Mouse (Mus musculus) olfactory bulb, adult 2 months (tissue): ENCODE measurements at regions not wholly inside any gene's neighbourhood (a gene's known extent, or its start where the extent isn't known, plus 50 kb on each side); places are given as distances from the start of the nearest gene placed in this dataset.

Experiments
- CTCF ChIP-seq: fragments of 200-500 bp; IDR thresholded peaks from 2 replicates; pipeline ENCODE4 v1.5.1; 2012; ENCODE audit warnings: low read depth, mild to moderate bottlenecking, low read length, moderate library complexity; ENCODE audit not compliant: insufficient read depth
- POLR2A ChIP-seq: fragments of 200-500 bp; IDR thresholded peaks from 2 replicates; pipeline ENCODE4 v1.6.1; 2012; ENCODE audit warnings: mild to moderate bottlenecking, low read depth, low read length, moderate library complexity; ENCODE audit not compliant: insufficient read depth

- TF ChIP-seq CTCF, result no peak
- TF ChIP-seq POLR2A, result no peak
Observed at GRCm38 (mm10) chr17:59383107-59383438, 369.9 kb upstream of the Nudt12 start.
